Mouse (Mus musculus) CH12.LX (cell line): ENCODE results near the gene Akp3. TPM values are rescaled to one million over a fixed set of nuclear protein-coding genes. Genes with fewer than 3 reads are reported as not detected.

Experiments
- DNase-seq: peaks from one replicate; pipeline ENCODE4 v3.0.0-alpha.2; 2013; ENCODE audit errors: extremely low read depth
- H3K27ac ChIP-seq: 2 replicates; pipeline ENCODE4 v1.5.1; 2012; ENCODE audit warnings: low read depth, mild to moderate bottlenecking, control low read depth, moderate library complexity; ENCODE audit not compliant: insufficient read depth
- H3K27me3 ChIP-seq: replicated peaks from 2 replicates; pipeline ENCODE3; 2012; ENCODE audit warnings: inconsistent platforms
- H3K36me3 ChIP-seq, 2 experiments: replicated peaks in 1 of 2; 2 replicates each; pipeline versions ENCODE3 to v1.6.1; 2012; ENCODE audit warnings: inconsistent platforms in 1 of 2, low read length in 1 of 2, mild to moderate bottlenecking in 1 of 2, mixed read lengths in 1 of 2, moderate library complexity in 1 of 2; ENCODE audit not compliant: control insufficient read depth in 1 of 2, insufficient read depth in 1 of 2
- H3K4me1 ChIP-seq, 2 experiments: 2 replicates each; pipeline ENCODE4 v1.6.1; 2012; ENCODE audit warnings: inconsistent platforms in 1 of 2, moderate library complexity in 1 of 2; ENCODE audit not compliant: insufficient read depth in 2 of 2, control insufficient read depth in 1 of 2
- H3K4me2 ChIP-seq: 2 replicates; pipeline ENCODE4 v1.6.1; 2012; ENCODE audit warnings: low read depth, mild to moderate bottlenecking, control low read depth; ENCODE audit not compliant: poor library complexity, insufficient read depth, severe bottlenecking
- H3K4me3 ChIP-seq, 3 experiments: fragments of 150-350 bp in 1 of 3; sonication (generic) in 1 of 3; replicated peaks in 1 of 3; 2 replicates each; pipeline versions ENCODE3 to v1.5.1; 2011 to 2012; ENCODE audit warnings: low read depth in 2 of 3, low read length in 2 of 3, mild to moderate bottlenecking in 2 of 3, moderate library complexity in 2 of 3, control low read depth in 1 of 3, improper control_type of control experiment in 1 of 3, inconsistent platforms in 1 of 3, mixed read lengths in 1 of 3; ENCODE audit not compliant: poor library complexity in 1 of 3
- H3K79me2 ChIP-seq: replicated peaks from 2 replicates; pipeline ENCODE4 v1.6.1; 2012; ENCODE audit warnings: mild to moderate bottlenecking, moderate library complexity; ENCODE audit not compliant: control insufficient read depth, poor library complexity, insufficient read depth, severe bottlenecking; ENCODE audit errors: extremely low read depth
- H3K9ac ChIP-seq: 2 replicates; pipeline ENCODE4 v1.6.1; 2012; ENCODE audit warnings: low read depth, mild to moderate bottlenecking, control low read depth, moderate library complexity; ENCODE audit not compliant: insufficient read depth
- H3K9me3 ChIP-seq: replicated peaks from 2 replicates; pipeline ENCODE3; 2012; ENCODE audit warnings: low read length, inconsistent platforms, mixed read lengths
- BHLHE40 ChIP-seq: IDR thresholded peaks from 2 replicates; pipeline ENCODE4 v1.6.1; 2011; ENCODE audit warnings: mild to moderate bottlenecking, low read depth, low read length, improper control_type of control experiment
- CHD1 ChIP-seq: IDR thresholded peaks from 2 replicates; pipeline ENCODE4 v1.6.1; 2012; ENCODE audit warnings: low read depth, low read length, improper control_type of control experiment, inconsistent platforms
- CHD2 ChIP-seq: IDR thresholded peaks from 2 replicates; pipeline ENCODE4 v1.6.1; 2011; ENCODE audit warnings: low read length, improper control_type of control experiment
- E2F4 ChIP-seq: IDR thresholded peaks from 2 replicates; pipeline ENCODE4 v1.6.1; 2011; ENCODE audit warnings: low read depth, low read length, improper control_type of control experiment; ENCODE audit not compliant: insufficient replicate concordance
- ELF1 ChIP-seq: IDR thresholded peaks from 2 replicates; pipeline ENCODE4 v1.6.1; 2014; ENCODE audit warnings: low read depth, mild to moderate bottlenecking, inconsistent platforms, low read length, improper control_type of control experiment
- EP300 ChIP-seq: IDR thresholded peaks from 2 replicates; pipeline ENCODE4 v1.6.1; 2011; ENCODE audit warnings: low read length, improper control_type of control experiment
- ETS1 ChIP-seq: conservative IDR thresholded peaks from 2 replicates; pipeline ENCODE4 v1.6.1; 2012; ENCODE audit warnings: low read depth, mild to moderate bottlenecking, inconsistent platforms, low read length, improper control_type of control experiment, moderate library complexity
- GABPA ChIP-seq: IDR thresholded peaks from 2 replicates; pipeline ENCODE4 v1.6.1; 2012; ENCODE audit warnings: low read depth, low read length, improper control_type of control experiment, inconsistent platforms; ENCODE audit not compliant: insufficient replicate concordance
- JUN ChIP-seq: IDR thresholded peaks from 2 replicates; pipeline ENCODE4 v1.6.1; 2011; ENCODE audit warnings: low read depth, mild to moderate bottlenecking, low read length, improper control_type of control experiment, moderate library complexity; ENCODE audit not compliant: insufficient read depth
- KAT2A ChIP-seq: IDR thresholded peaks from 2 replicates; pipeline ENCODE4 v1.6.1; 2012; ENCODE audit warnings: low read length, improper control_type of control experiment, inconsistent platforms; ENCODE audit not compliant: insufficient replicate concordance
- MAFK ChIP-seq: IDR thresholded peaks from 2 replicates; pipeline ENCODE4 v1.6.1; 2011; ENCODE audit warnings: low read length, improper control_type of control experiment; ENCODE audit not compliant: insufficient replicate concordance
- MAX ChIP-seq: IDR thresholded peaks from 2 replicates; pipeline ENCODE4 v1.6.1; 2011; ENCODE audit warnings: low read length, improper control_type of control experiment
- MEF2A ChIP-seq: IDR thresholded peaks from 2 replicates; pipeline ENCODE4 v1.6.1; 2014; ENCODE audit warnings: low read depth, mild to moderate bottlenecking, inconsistent platforms, low read length, improper control_type of control experiment, borderline replicate concordance
- MYC ChIP-seq: IDR thresholded peaks from 2 replicates; pipeline ENCODE4 v1.6.1; 2011; ENCODE audit warnings: low read depth, mild to moderate bottlenecking, improper control_type of control experiment, low read length
- NELFE ChIP-seq: IDR thresholded peaks from 2 replicates; pipeline ENCODE4 v1.6.1; 2011; ENCODE audit warnings: low read depth, low read length, improper control_type of control experiment
- NRF1 ChIP-seq: IDR thresholded peaks from 2 replicates; pipeline ENCODE4 v1.6.1; 2014; ENCODE audit warnings: low read depth, mild to moderate bottlenecking, inconsistent platforms, low read length, improper control_type of control experiment, moderate library complexity
- PAX5 ChIP-seq: IDR thresholded peaks from 2 replicates; pipeline ENCODE4 v1.6.1; 2012; ENCODE audit warnings: low read length, inconsistent platforms, mixed read lengths
- POLR2A ChIP-seq: IDR thresholded peaks from 2 replicates; pipeline ENCODE4 v1.6.1; 2011; ENCODE audit warnings: low read depth, mild to moderate bottlenecking, improper control_type of control experiment, low read length
- RAD21 ChIP-seq: IDR thresholded peaks from 2 replicates; pipeline ENCODE4 v1.6.1; 2011; ENCODE audit warnings: low read depth, mild to moderate bottlenecking, low read length, improper control_type of control experiment, moderate library complexity
- SIN3A ChIP-seq: IDR thresholded peaks from 2 replicates; pipeline ENCODE4 v1.6.1; 2012; ENCODE audit warnings: low read length, improper control_type of control experiment, inconsistent platforms
- TBP ChIP-seq: conservative IDR thresholded peaks from 2 replicates; pipeline ENCODE4 v1.6.1; 2011; ENCODE audit warnings: low read depth, low read length, improper control_type of control experiment
- TCF12 ChIP-seq: IDR thresholded peaks from 2 replicates; pipeline ENCODE4 v1.6.1; 2014; ENCODE audit warnings: low read depth, mild to moderate bottlenecking, inconsistent platforms, low read length, improper control_type of control experiment
- ZKSCAN1 ChIP-seq: IDR thresholded peaks from 2 replicates; pipeline ENCODE4 v1.6.1; 2012; ENCODE audit warnings: low read depth, inconsistent platforms, low read length, improper control_type of control experiment, borderline replicate concordance
- ZNF384 ChIP-seq: IDR thresholded peaks from 2 replicates; pipeline ENCODE4 v1.6.1; 2012; ENCODE audit warnings: low read depth, low read length, improper control_type of control experiment, inconsistent platforms
- dilution Hi-C: fragments of 300-500 bp; cut with MboI; formaldehyde crosslinking; loops from 2 replicates; pipeline ENCODE4 v1.14.3; 2020; ENCODE audit warnings: low sequenced_read_pairs; ENCODE audit not compliant: extremely low pct_unique_long_range_greater_than_20kb, extremely low pct_ligation_motif_present
- in situ Hi-C: fragments of 300-500 bp; cut with MboI; formaldehyde crosslinking; loops from 3 replicates; pipeline ENCODE4 v1.14.3; 2019; ENCODE audit warnings: low sequenced_read_pairs, low pct_ligation_motif_present, low pct_unique_long_range_greater_than_20kb, mixed read lengths
- polyA plus RNA-seq: library from polyadenylated mRNA; unstranded; fragments of >175 nt; gene quantifications from 2 replicates; pipeline ENCODE4 v1.2.1, GENCODE M21; 2012; ENCODE audit warnings: low read depth; ENCODE audit not compliant: insufficient read length
- total RNA-seq, 2 experiments: library from RNA; depleted of rRNA; stranded (reverse); fragments of 300-350 nt in 1 of 2; fragments of >200 nt in 1 of 2; gene quantifications; 2 replicates each; pipeline ENCODE4 v1.2.3; 2012 to 2014

The Akp3 gene
- total and polyA plus RNA-seq, 3 experiments, result not detected

GRCm38 (mm10) chr1:87154501-87155120, 29.8 kb downstream of the Akp3 start:
- Histone ChIP-seq H3K36me3 (no peaks in the 10 kb centered on the region), H3K4me3 (no peak overlapping the region), H3K4me2 (no peak overlapping the region), H3K9me3 (peaks cover 19% of the 10 kb centered on the region), H3K9ac (no peak overlapping the region), H3K27me3 (peaks cover 39% of the 10 kb centered on the region), H3K79me2 (no peaks in the 10 kb centered on the region), H3K4me1 (no peaks in the 10 kb centered on the region), H3K27ac (no peak overlapping the region)
- dilution Hi-C loops, result no loop called here
- in situ Hi-C loops, result no loop called here
- DNase-seq, result no peak
- TF ChIP-seq TCF12 (no peak), E2F4 (no peak), ELF1 (no peak), ZNF384 (no peak), NELFE (no peak), MYC (no peak), RAD21 (no peak), MAFK (no peak), POLR2A (no peak), SIN3A (no peak), BHLHE40 (no peak), JUN (no peak), KAT2A (no peak)

- dilution Hi-C loops (no loop called here), in situ Hi-C loops (no loop called here)
- TF ChIP-seq ZKSCAN1 (no peak), MEF2A (no peak), BHLHE40 (no peak), TBP (no peak), EP300 (no peak), NRF1 (no peak), MAX (no peak), ELF1 (no peak), ZNF384 (no peak), PAX5 (no peak), MYC (no peak), ETS1 (no peak), CHD1 (no peak), MAFK (no peak), RAD21 (no peak), CHD2 (no peak), GABPA (no peak), POLR2A (no peak)
- Histone ChIP-seq H3K4me3 (no peak overlapping the region), H3K4me1 (no peaks in the 10 kb centered on the region), H3K36me3 (no peaks in the 10 kb centered on the region), H3K79me2 (no peaks in the 10 kb centered on the region), H3K9ac (no peak overlapping the region), H3K9me3 (peaks cover 19% of the 10 kb centered on the region), H3K27me3 (peaks cover 34% of the 10 kb centered on the region), H3K4me2 (no peak overlapping the region), H3K27ac (no peak overlapping the region)
- DNase-seq, result no peak
Measured at GRCm38 (mm10) chr1:87155531-87156198, 30.9 kb downstream of the Akp3 start.
